Mouse (Mus musculus): ENCODE data around the gene Krtcap2.

DNA sequence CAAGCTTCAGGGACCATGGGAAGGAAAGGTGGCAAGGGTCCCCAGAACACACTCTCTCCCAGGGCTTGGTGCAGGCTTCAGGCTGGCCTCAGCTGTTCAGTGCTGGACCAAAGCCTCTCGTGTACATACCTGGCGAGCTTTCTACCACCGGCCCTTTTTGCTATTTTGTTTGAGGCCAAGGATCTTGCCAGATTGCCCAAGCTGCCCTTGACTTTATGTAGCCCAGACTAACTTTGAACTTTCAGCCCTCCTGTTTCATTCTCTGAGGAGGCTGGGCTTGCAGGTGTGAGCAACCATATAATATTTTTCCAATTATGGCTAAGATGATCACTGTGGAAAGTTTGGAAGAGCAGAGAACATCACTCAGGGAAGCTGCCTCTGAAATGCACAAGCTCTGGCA lies 38.5 kb downstream of the Krtcap2 start:
- TF ChIP-seq CTCF (IDR thresholded peaks at IDR 0.05; ENCODE audit: insufficient read depth, low read length) (no peak), POLR2A (IDR thresholded peaks at IDR 0.05; ENCODE audit: borderline replicate concordance, extremely low read depth, low read depth, low read length) (no peak)

Data from lung, adult 2 months (tissue).